Mouse (Mus musculus): Measurements from ENCODE around the gene Slc9a6. TPM values are rescaled to one million over a fixed set of nuclear protein-coding genes. Genes with fewer than 3 reads are reported as not detected.

The Slc9a6 gene
- total and polyA plus RNA-seq, 3 experiments, result 9.0 to 15.7 (median 15.0) TPM

GRCm38 (mm10) chrX:56708592-56709370, 99.2 kb downstream of the Slc9a6 start:
- Histone ChIP-seq H3K27me3 (ENCODE audit: insufficient read depth, low read length) (no peaks in the 10 kb centered on the region), H3K4me3 (ENCODE audit: low read depth, low read length) (no peak overlapping the region), H3K9me3 (replicated peaks) (no peaks in the 10 kb centered on the region), H3K4me1 (ENCODE audit: insufficient read depth, low read depth, low read length) (no peaks in the 10 kb centered on the region), H3K36me3 (replicated peaks) (no peaks in the 10 kb centered on the region)
- TF ChIP-seq CTCF (IDR thresholded peaks at IDR 0.05; ENCODE audit: low read depth, low read length), result no peak
- ATAC-seq (ENCODE audit: extremely low read depth, insufficient number of reproducible peaks, low FRiP score, poor library complexity, severe bottlenecking) (no peak), DNase-seq (ENCODE audit: low spot score) (no peak)

- H3K4me3 ChIP-seq (ENCODE audit: low read depth, low read length), result no peak overlapping the region
- TF ChIP-seq POLR2AphosphoS5 (IDR thresholded peaks at IDR 0.05; ENCODE audit: insufficient replicate concordance, low read depth, low read length), result no peak
- no peak for TF ChIP-seq TAL1 (conservative IDR thresholded peaks at IDR 0.05; ENCODE audit: low read depth, low read length)
- TF ChIP-seq CTCF (IDR thresholded peaks at IDR 0.05; ENCODE audit: low read depth, low read length), result no peak
- no peak for TF ChIP-seq GATA2 (IDR thresholded peaks at IDR 0.05; ENCODE audit: borderline replicate concordance, low read depth, low read length)
- no peak for TF ChIP-seq GATA1 (IDR thresholded peaks at IDR 0.05; ENCODE audit: borderline replicate concordance, low read length)
- H3K36me3 ChIP-seq (replicated peaks), result no peaks in the 10 kb centered on the region
- DNase-seq (ENCODE audit: low spot score), result no peak
- H3K27me3 ChIP-seq (ENCODE audit: insufficient read depth, low read length), result no peaks in the 10 kb centered on the region
- no peaks in the 10 kb centered on the region for H3K4me1 ChIP-seq (ENCODE audit: insufficient read depth, low read depth, low read length)
- H3K9me3 ChIP-seq (replicated peaks), result no peaks in the 10 kb centered on the region
- no peak for ATAC-seq (ENCODE audit: extremely low read depth, insufficient number of reproducible peaks, low FRiP score, poor library complexity, severe bottlenecking)
Measured at GRCm38 (mm10) chrX:56710522-56710921, 101.0 kb downstream of the Slc9a6 start.

DNA sequence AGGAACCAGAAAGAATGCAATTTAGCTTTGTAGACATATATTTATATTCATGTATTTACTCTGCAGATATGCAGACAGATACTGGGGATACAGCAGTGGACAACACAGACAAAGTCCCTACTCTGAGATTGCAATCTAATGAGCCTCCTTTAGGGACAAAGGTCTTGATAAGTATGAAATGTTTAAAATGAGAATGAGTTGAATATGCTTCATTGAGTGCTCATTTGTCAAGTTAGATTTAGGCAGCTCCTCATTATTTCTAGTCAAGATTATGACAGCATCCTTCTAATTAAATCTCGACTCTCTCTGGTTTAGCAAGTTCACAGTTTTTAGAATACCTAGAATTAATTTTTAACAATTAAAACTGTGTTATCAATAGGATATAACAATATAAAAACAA, 103.1 kb downstream of the Slc9a6 start:
- Histone ChIP-seq H3K4me3 (ENCODE audit: low read depth, low read length) (no peak overlapping the region), H3K9me3 (replicated peaks) (no peaks in the 10 kb centered on the region), H3K27me3 (ENCODE audit: insufficient read depth, low read length) (no peaks in the 10 kb centered on the region), H3K4me1 (ENCODE audit: insufficient read depth, low read depth, low read length) (no peaks in the 10 kb centered on the region), H3K36me3 (replicated peaks) (no peaks in the 10 kb centered on the region)
- no peak for DNase-seq (ENCODE audit: low spot score)
- no peak for ATAC-seq (ENCODE audit: extremely low read depth, insufficient number of reproducible peaks, low FRiP score, poor library complexity, severe bottlenecking)
- no peak for TF ChIP-seq GATA1 (IDR thresholded peaks at IDR 0.05; ENCODE audit: borderline replicate concordance, low read length)
- TF ChIP-seq TAL1 (conservative IDR thresholded peaks at IDR 0.05; ENCODE audit: low read depth, low read length), result no peak
- no peak for TF ChIP-seq POLR2AphosphoS5 (IDR thresholded peaks at IDR 0.05; ENCODE audit: insufficient replicate concordance, low read depth, low read length)
- no peak for TF ChIP-seq GATA2 (IDR thresholded peaks at IDR 0.05; ENCODE audit: borderline replicate concordance, low read depth, low read length)
- TF ChIP-seq CTCF (IDR thresholded peaks at IDR 0.05; ENCODE audit: low read depth, low read length), result no peak

Other genes starting within 250 kb of the Slc9a6 start
- gene Smim10l2a, start 235.2 kb upstream of the Slc9a6 start, total RNA-seq (2014; fragmentation: Nextera tagmentation), result not detected in 2 replicates
- 0.11 TPM in 1 of 2 replicates, not detected in the other for gene Smim10l2a, start 235.2 kb upstream of the Slc9a6 start, total RNA-seq (2017)
- gene Smim10l2a, start 235.2 kb upstream of the Slc9a6 start, polyA plus RNA-seq (2012), result not detected in 2 replicates
- gene Gm2174, start 161.8 kb upstream of the Slc9a6 start, total RNA-seq (2014; fragmentation: Nextera tagmentation), result not detected in 2 replicates
- 27.9 and 52.9 TPM in 2 replicates for gene Gm2174, start 161.8 kb upstream of the Slc9a6 start, total RNA-seq (2017)
- gene Gm2174, start 161.8 kb upstream of the Slc9a6 start, polyA plus RNA-seq (2012), result not detected in 2 replicates
- gene Ints6l, start 154.9 kb upstream of the Slc9a6 start, total RNA-seq (2014; fragmentation: Nextera tagmentation), result 126 and 143 TPM in 2 replicates
- gene Ints6l, start 154.9 kb upstream of the Slc9a6 start, total RNA-seq (2017), result 163 and 178 TPM in 2 replicates
- 4.0 and 6.3 TPM in 2 replicates for gene Ints6l, start 154.9 kb upstream of the Slc9a6 start, polyA plus RNA-seq (2012)
- gene Gm10477, start 85.0 kb upstream of the Slc9a6 start, total RNA-seq (2014; fragmentation: Nextera tagmentation), result not detected in 2 replicates
- not detected in 2 replicates for gene Gm10477, start 85.0 kb upstream of the Slc9a6 start, total RNA-seq (2017)
- gene Gm10477, start 85.0 kb upstream of the Slc9a6 start, polyA plus RNA-seq (2012), result not detected in 2 replicates
- not detected in 2 replicates for gene Gm648, start 60.2 kb upstream of the Slc9a6 start, total RNA-seq (2014; fragmentation: Nextera tagmentation)
- gene Gm648, start 60.2 kb upstream of the Slc9a6 start, total RNA-seq (2017), result not detected in 2 replicates
- gene Gm648, start 60.2 kb upstream of the Slc9a6 start, polyA plus RNA-seq (2012), result not detected in 2 replicates
- 24.4 and 26.4 TPM in 2 replicates for gene Mmgt1, start 11.7 kb upstream of the Slc9a6 start, total RNA-seq (2014; fragmentation: Nextera tagmentation)
- gene Mmgt1, start 11.7 kb upstream of the Slc9a6 start, total RNA-seq (2017), result 18.9 and 20.7 TPM in 2 replicates
- 0.36 and 0.78 TPM in 2 replicates for gene Mmgt1, start 11.7 kb upstream of the Slc9a6 start, polyA plus RNA-seq (2012)
- gene Fhl1, start 122.0 kb downstream of the Slc9a6 start, total RNA-seq (2014; fragmentation: Nextera tagmentation), result not detected in 2 replicates
- 0.11 TPM in 1 of 2 replicates, not detected in the other for gene Fhl1, start 122.0 kb downstream of the Slc9a6 start, total RNA-seq (2017)
- gene Fhl1, start 122.0 kb downstream of the Slc9a6 start, polyA plus RNA-seq (2012), result not detected in 2 replicates
- not detected in 2 replicates for gene Map7d3, start 212.6 kb downstream of the Slc9a6 start, total RNA-seq (2014; fragmentation: Nextera tagmentation)
- gene Map7d3, start 212.6 kb downstream of the Slc9a6 start, total RNA-seq (2017), result not detected in 2 replicates
- gene Map7d3, start 212.6 kb downstream of the Slc9a6 start, polyA plus RNA-seq (2012), result not detected in 2 replicates